Mouse (Mus musculus) effector memory CD4-positive, alpha-beta T cell, adult 5 months (primary cell): Measurements from ENCODE around the gene Slc25a10. TPM values are rescaled to one million over a fixed set of nuclear protein-coding genes. Genes with fewer than 3 reads are reported as not detected.

ENCODE experiments used
- polyA plus RNA-seq: library from polyadenylated mRNA; unstranded; fragments of 100-300 nt; shearing (Covaris generic); gene quantifications from one replicate; pipeline ENCODE4 v1.2.1, GENCODE M21; 2017

The Slc25a10 gene
- 9.9 TPM for polyA plus RNA-seq

GRCm38 (mm10) chr11:120491317-120492023 is at the start of gene Slc25a10:
Slc25a10 (plus strand) TSS chr11:120491840.

GRCm38 (mm10) chr11:120442344-120442743 is 49.3 kb upstream of the Slc25a10 start, which contains the start of gene Tspan10:
Tspan10 (plus strand) TSS chr11:120442644.

GRCm38 (mm10) chr11:120453306-120453705 is 38.3 kb upstream of the Slc25a10 start, which contains the start of gene Pde6g:
Pde6g (minus strand) TSS chr11:120453500.

GRCm38 (mm10) chr11:120457772-120458751 is 33.6 kb upstream of the Slc25a10 start, which contains the start of the genes Oxld1 and Ccdc137:
Oxld1 (minus strand) TSS chr11:120458068.
Ccdc137 (plus strand) TSS chr11:120458115.

GRCm38 (mm10) chr11:120467051-120467735 is 24.4 kb upstream of the Slc25a10 start, which contains the start of gene Arl16:
Arl16 (minus strand) TSS chr11:120467607.

GRCm38 (mm10) chr11:120484265-120484981 is 7.2 kb upstream of the Slc25a10 start, which contains the start of gene Mrpl12:
Mrpl12 (plus strand) TSS chr11:120484613.

GRCm38 (mm10) chr11:120530085-120530964 is 38.7 kb downstream of the Slc25a10 start, which contains the start of gene Gcgr:
Gcgr (plus strand) TSS chr11:120530699.

Other genes with a start within 250 kb of the Slc25a10 start
- gene Actg1, start 143.3 kb upstream of the Slc25a10 start, polyA plus RNA-seq: 2,667 TPM
- gene Fscn2, start 130.3 kb upstream of the Slc25a10 start, polyA plus RNA-seq: not detected
- gene Faap100, start 113.1 kb upstream of the Slc25a10 start, polyA plus RNA-seq: 22.5 TPM
- gene Nploc4, start 54.1 kb upstream of the Slc25a10 start, polyA plus RNA-seq: 54.3 TPM
- not detected for gene Tspan10, start 49.2 kb upstream of the Slc25a10 start, polyA plus RNA-seq
- not detected for gene Pde6g, start 38.3 kb upstream of the Slc25a10 start, polyA plus RNA-seq
- 2.0 TPM for gene Oxld1, start 33.8 kb upstream of the Slc25a10 start, polyA plus RNA-seq
- gene Ccdc137, start 33.7 kb upstream of the Slc25a10 start, polyA plus RNA-seq: 19.8 TPM
- gene Arl16, start 24.2 kb upstream of the Slc25a10 start, polyA plus RNA-seq: 10.7 TPM
- gene Mrpl12, start 7.2 kb upstream of the Slc25a10 start, polyA plus RNA-seq: 29.0 TPM
- gene Gcgr, start 38.9 kb downstream of the Slc25a10 start, polyA plus RNA-seq: not detected
- gene Mcrip1, start 57.9 kb downstream of the Slc25a10 start, polyA plus RNA-seq: 63.3 TPM
- gene Ppp1r27, start 59.3 kb downstream of the Slc25a10 start, polyA plus RNA-seq: not detected
- 187 TPM for gene P4hb, start 81.4 kb downstream of the Slc25a10 start, polyA plus RNA-seq
- 737 TPM for gene Arhgdia, start 89.8 kb downstream of the Slc25a10 start, polyA plus RNA-seq
- 275 TPM for gene Alyref, start 106.5 kb downstream of the Slc25a10 start, polyA plus RNA-seq
- gene Anapc11, start 106.6 kb downstream of the Slc25a10 start, polyA plus RNA-seq: 80.0 TPM
- gene Npb, start 116.6 kb downstream of the Slc25a10 start, polyA plus RNA-seq: not detected
- gene Pcyt2, start 126.1 kb downstream of the Slc25a10 start, polyA plus RNA-seq: 159 TPM
- 158 TPM for gene Sirt7, start 133.4 kb downstream of the Slc25a10 start, polyA plus RNA-seq
- 52.8 TPM for gene Mafg, start 141.8 kb downstream of the Slc25a10 start, polyA plus RNA-seq
- gene Pycr1, start 151.9 kb downstream of the Slc25a10 start, polyA plus RNA-seq: 0.24 TPM
- not detected for gene Myadml2, start 156.3 kb downstream of the Slc25a10 start, polyA plus RNA-seq
- gene Notum, start 169.3 kb downstream of the Slc25a10 start, polyA plus RNA-seq: not detected
- gene Aspscr1, start 181.1 kb downstream of the Slc25a10 start, polyA plus RNA-seq: 103 TPM
- gene Cenpx, start 221.9 kb downstream of the Slc25a10 start, polyA plus RNA-seq: 87.8 TPM
- 52.6 TPM for gene Lrrc45, start 222.1 kb downstream of the Slc25a10 start, polyA plus RNA-seq
- 0.70 TPM for gene Rac3, start 229.6 kb downstream of the Slc25a10 start, polyA plus RNA-seq
- gene Dcxr, start 235.4 kb downstream of the Slc25a10 start, polyA plus RNA-seq: 11.1 TPM
- not detected for gene Cbr2, start 240.3 kb downstream of the Slc25a10 start, polyA plus RNA-seq